Mouse (Mus musculus) ES-Bruce4 (cell line): ENCODE data around the gene Fgfr2. TPM values are rescaled to one million over a fixed set of nuclear protein-coding genes. Genes with fewer than 3 reads are reported as not detected.

Experiments used
- H3K27ac ChIP-seq: 2 replicates; pipeline ENCODE4 v1.5.1; 2012; ENCODE audit warnings: low read length, inconsistent platforms; ENCODE audit not compliant: insufficient read depth
- H3K27me3 ChIP-seq: 2 replicates; pipeline ENCODE4 v1.6.1; 2012; ENCODE audit warnings: mild to moderate bottlenecking, low read length, inconsistent platforms; ENCODE audit not compliant: control insufficient read depth, poor library complexity, insufficient read depth, severe bottlenecking
- H3K36me3 ChIP-seq: 2 replicates; pipeline ENCODE4 v1.6.1; 2012; ENCODE audit warnings: inconsistent platforms, mild to moderate bottlenecking, low read length, moderate library complexity; ENCODE audit not compliant: control insufficient read depth, poor library complexity, insufficient read depth, severe bottlenecking
- H3K4me1 ChIP-seq: one replicate; pipeline ENCODE4 v1.8.1; 2011; ENCODE audit warnings: low read length; ENCODE audit not compliant: control insufficient read depth, insufficient read depth
- H3K4me3 ChIP-seq: 2 replicates; pipeline ENCODE4 v1.5.1; 2011; ENCODE audit warnings: low read depth, mild to moderate bottlenecking, low read length
- H3K9ac ChIP-seq: 2 replicates; pipeline ENCODE4 v1.6.1; 2012; ENCODE audit warnings: low read depth, mild to moderate bottlenecking, inconsistent platforms; ENCODE audit not compliant: poor library complexity, severe bottlenecking
- H3K9me3 ChIP-seq: replicated peaks from 2 replicates; pipeline ENCODE4 v1.6.1; 2012; ENCODE audit warnings: mild to moderate bottlenecking, low read length, inconsistent platforms; ENCODE audit not compliant: control insufficient read depth, poor library complexity, insufficient read depth, severe bottlenecking
- CTCF ChIP-seq: IDR thresholded peaks from one replicate; pipeline ENCODE4 v1.8.1; 2011; ENCODE audit warnings: low read depth, low read length
- EP300 ChIP-seq: IDR thresholded peaks from 2 replicates; pipeline ENCODE4 v1.6.1; 2011; ENCODE audit warnings: low read depth, low read length; ENCODE audit not compliant: insufficient read depth
- POLR2A ChIP-seq: IDR thresholded peaks from one replicate; pipeline ENCODE4 v1.8.1; 2011; ENCODE audit warnings: low read length; ENCODE audit not compliant: insufficient read depth
- polyA plus RNA-seq: library from polyadenylated mRNA; stranded (reverse); fragments of >200 nt; gene quantifications from 2 replicates; pipeline ENCODE4 v1.2.4, GENCODE M21; 2011; ENCODE audit warnings: low read depth; ENCODE audit not compliant: missing spikeins, insufficient read depth, insufficient read length

Fgfr2 gene
- polyA plus RNA-seq, 1 experiment, result 34.8 TPM

- Histone ChIP-seq H3K9me3 (no peaks in the 10 kb centered on the region), H3K27ac (no peak overlapping the region), H3K9ac (no peak overlapping the region), H3K4me3 (no peak overlapping the region), H3K27me3 (no peaks in the 10 kb centered on the region), H3K4me1 (no peaks in the 10 kb centered on the region), H3K36me3 (no peaks in the 10 kb centered on the region)
- no peak for TF ChIP-seq CTCF
- no peak for TF ChIP-seq POLR2A
- TF ChIP-seq EP300, result no peak
Measured at GRCm38 (mm10) chr7:132468391-132468790, 654.8 kb downstream of the Fgfr2 start.

GRCm38 (mm10) chr7:132465897-132466296, 657.3 kb downstream of the Fgfr2 start:
- H3K4me1 ChIP-seq, result no peaks in the 10 kb centered on the region

GRCm38 (mm10) chr7:132464894-132465293, 658.3 kb downstream of the Fgfr2 start:
- Histone ChIP-seq H3K27me3 (no peaks in the 10 kb centered on the region), H3K36me3 (no peaks in the 10 kb centered on the region), H3K4me1 (no peaks in the 10 kb centered on the region), H3K9me3 (no peaks in the 10 kb centered on the region), H3K27ac (no peak overlapping the region), H3K4me3 (no peak overlapping the region), H3K9ac (no peak overlapping the region)
- no peak for TF ChIP-seq POLR2A
- no peak for TF ChIP-seq EP300
- no peak for TF ChIP-seq CTCF

More at GRCm38 (mm10) chr7:132465897-132466296, 657.3 kb downstream of the Fgfr2 start:
- no peak for TF ChIP-seq CTCF
- TF ChIP-seq POLR2A, result no peak
- no peak for TF ChIP-seq EP300
- H3K4me3 ChIP-seq, result no peak overlapping the region
- no peaks in the 10 kb centered on the region for H3K36me3 ChIP-seq
- H3K27ac ChIP-seq, result no peak overlapping the region
- H3K27me3 ChIP-seq, result no peaks in the 10 kb centered on the region
- H3K9ac ChIP-seq, result no peak overlapping the region
- H3K9me3 ChIP-seq, result no peaks in the 10 kb centered on the region

DNA sequence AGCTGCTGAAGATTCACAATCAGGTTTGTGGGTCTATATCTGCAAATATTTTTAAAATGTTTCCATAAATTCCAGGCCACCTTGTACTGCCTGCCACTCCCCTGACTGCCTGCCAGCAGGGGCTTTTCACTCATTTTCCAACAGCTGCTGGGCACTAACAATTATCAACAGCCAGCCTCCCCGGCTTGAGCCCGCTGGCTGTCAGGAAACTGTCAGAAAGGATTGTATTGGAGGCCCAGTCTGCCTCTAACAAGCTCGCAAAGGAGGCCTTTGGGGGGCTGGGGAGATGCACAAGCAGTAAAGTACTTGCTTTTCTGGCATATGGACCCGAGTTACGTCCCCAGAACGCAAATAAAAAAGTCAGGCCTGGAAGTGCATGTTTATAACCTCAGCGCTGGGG, 664.7 kb downstream of the Fgfr2 start:
- no peak for TF ChIP-seq CTCF
- TF ChIP-seq EP300, result no peak
- TF ChIP-seq POLR2A, result no peak
- Histone ChIP-seq H3K27ac (no peak overlapping the region), H3K27me3 (no peaks in the 10 kb centered on the region)

GRCm38 (mm10) chr7:132455071-132455720, 668.0 kb downstream of the Fgfr2 start:
- H3K4me3 ChIP-seq, result no peak overlapping the region
- H3K9ac ChIP-seq, result no peak overlapping the region
- no peak overlapping the region for H3K27ac ChIP-seq
- H3K27me3 ChIP-seq, result no peaks in the 10 kb centered on the region
- TF ChIP-seq POLR2A (no peak), EP300 (no peak), CTCF (no peak)
- H3K9me3 ChIP-seq, result no peaks in the 10 kb centered on the region; the same call in 1 of the 2 replicates
- no peaks in the 10 kb centered on the region for H3K4me1 ChIP-seq
- H3K36me3 ChIP-seq, result no peaks in the 10 kb centered on the region

More for the DNA sequence above, 664.7 kb downstream of the Fgfr2 start:
- H3K9me3 ChIP-seq, result no peaks in the 10 kb centered on the region
- no peak overlapping the region for H3K9ac ChIP-seq
- no peak overlapping the region for H3K4me3 ChIP-seq
- no peaks in the 10 kb centered on the region for H3K36me3 ChIP-seq
- H3K4me1 ChIP-seq, result no peaks in the 10 kb centered on the region

GRCm38 (mm10) chr7:132449891-132450735, 673.0 kb downstream of the Fgfr2 start:
- Histone ChIP-seq H3K9me3 (no peaks in the 10 kb centered on the region; the same call in 1 of the 2 replicates), H3K36me3 (no peaks in the 10 kb centered on the region), H3K27me3 (no peaks in the 10 kb centered on the region), H3K27ac (no peak overlapping the region), H3K4me1 (no peaks in the 10 kb centered on the region), H3K4me3 (no peak overlapping the region), H3K9ac (no peak overlapping the region)
- TF ChIP-seq EP300 (no peak), CTCF (no peak), POLR2A (no peak)
